Mouse (Mus musculus) G1E-ER4 (cell line): ENCODE measurements around the gene Cox5b. TPM values are rescaled to one million over a fixed set of nuclear protein-coding genes. Genes with fewer than 3 reads are reported as not detected.

ENCODE experiments used
- GATA1 ChIP-seq: IDR thresholded peaks from one replicate; pipeline ENCODE4 v1.8.0; 2012; ENCODE audit warnings: low read length, inconsistent platforms
- polyA plus RNA-seq: library from polyadenylated mRNA; stranded (reverse); fragments of >175 nt; gene quantifications from 2 replicates; pipeline ENCODE4 v1.2.3, GENCODE M21; 2012

Gene Cox5b
- polyA plus RNA-seq: 1,928 and 2,433 TPM in 2 replicates

DNA sequence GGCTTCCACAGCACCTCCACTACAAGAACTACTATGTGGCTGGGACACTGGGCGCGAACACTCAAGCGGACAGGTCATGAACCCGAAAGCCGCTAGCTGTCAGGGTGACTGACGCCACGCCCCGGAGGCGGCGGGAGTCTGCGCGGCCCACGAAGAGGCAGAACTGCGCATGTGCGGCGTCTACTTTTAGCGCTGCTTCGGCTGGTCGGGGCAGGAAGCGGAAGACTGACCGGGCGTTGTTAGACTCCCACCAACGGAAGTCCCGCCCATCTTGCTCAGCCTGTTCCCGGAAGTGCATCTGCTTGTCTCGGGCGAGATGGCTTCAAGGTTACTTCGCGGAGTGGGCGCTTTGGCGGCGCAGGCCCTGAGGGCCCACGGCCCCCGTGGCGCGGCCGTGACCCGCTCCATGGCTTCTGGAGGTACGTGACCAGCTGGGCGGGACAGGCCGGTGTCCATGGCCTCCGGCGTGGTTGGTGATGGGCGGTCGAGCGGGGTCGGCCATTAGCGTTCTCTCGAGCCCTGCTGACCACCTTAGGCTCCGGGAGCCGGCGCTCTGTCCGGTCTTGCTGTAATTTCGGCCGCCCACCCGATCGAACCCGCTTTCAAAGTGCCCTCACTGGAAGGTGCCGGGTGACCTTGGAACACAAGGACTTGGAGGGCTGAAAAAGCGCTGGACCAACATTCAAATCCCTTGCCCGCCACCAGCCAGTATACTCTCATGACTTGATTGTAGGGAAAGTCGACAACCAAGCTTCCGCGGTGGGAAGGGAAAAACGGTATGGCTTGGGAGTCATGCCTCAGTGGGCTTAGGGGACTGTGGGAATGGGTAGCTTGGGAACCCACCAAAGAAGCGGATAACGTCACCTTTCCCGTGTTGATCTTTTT is at the start of gene Cox5b:
Cox5b (plus strand) TSS at position 179 of the 885 bp plus-strand sequence.
- TF ChIP-seq GATA1: no peak

DNA sequence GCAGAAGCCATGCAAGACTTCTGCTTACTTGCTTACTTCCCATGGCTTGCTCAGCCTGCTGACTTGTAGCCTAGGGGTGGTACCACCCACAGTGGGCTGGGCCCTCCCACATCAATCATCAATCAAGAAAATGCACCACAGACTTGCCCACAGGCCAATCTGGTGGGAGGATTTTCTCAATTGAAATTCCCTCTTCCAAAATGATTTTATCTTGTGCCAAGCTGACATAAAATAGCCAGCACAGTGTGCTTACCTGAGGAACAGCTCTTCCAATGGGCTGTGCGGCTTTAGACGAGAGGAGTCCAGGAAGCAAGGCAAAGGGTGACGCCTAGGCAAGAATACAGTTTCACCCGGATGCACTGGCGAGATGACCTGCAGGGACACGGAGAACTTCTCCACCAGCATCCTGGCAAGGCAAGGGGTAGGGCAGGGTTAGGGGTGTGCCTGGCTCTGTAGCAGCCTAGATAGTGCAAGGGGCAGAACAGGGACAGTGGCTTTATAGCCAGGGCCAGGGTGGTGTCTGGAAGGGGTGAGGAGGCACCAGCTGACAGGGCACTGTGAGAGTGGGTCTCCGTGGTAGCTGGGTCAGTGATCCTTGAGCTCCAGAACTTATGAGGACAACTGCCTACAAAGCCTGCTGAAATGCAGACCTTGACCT is 47.2 kb upstream of the Cox5b start:
- TF ChIP-seq GATA1: no peak

DNA sequence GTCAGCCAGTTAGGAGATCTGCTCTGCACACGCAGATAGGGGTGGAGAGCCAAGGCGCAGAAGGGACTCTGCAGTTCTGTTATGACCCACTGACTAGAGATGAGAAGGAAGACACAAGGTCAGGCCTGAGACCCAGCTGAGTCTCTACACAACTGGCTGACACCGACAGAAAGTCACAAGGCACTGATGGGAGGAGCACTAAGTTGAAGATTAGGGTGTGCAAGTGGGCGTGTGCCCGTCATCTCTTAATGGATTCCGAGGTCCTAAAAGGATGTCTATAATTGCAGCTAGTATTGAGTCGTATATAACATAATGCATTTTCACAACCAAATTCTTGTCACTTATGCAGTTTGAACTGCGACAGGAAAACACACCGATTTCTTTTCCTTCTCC is 46.6 kb upstream of the Cox5b start:
- TF ChIP-seq GATA1: no peak

GRCm38 (mm10) chr1:36646285-36646684 is 45.0 kb upstream of the Cox5b start:
- no peak for TF ChIP-seq GATA1

GRCm38 (mm10) chr1:36647631-36648030 is 43.6 kb upstream of the Cox5b start:
- TF ChIP-seq GATA1: no peak

DNA sequence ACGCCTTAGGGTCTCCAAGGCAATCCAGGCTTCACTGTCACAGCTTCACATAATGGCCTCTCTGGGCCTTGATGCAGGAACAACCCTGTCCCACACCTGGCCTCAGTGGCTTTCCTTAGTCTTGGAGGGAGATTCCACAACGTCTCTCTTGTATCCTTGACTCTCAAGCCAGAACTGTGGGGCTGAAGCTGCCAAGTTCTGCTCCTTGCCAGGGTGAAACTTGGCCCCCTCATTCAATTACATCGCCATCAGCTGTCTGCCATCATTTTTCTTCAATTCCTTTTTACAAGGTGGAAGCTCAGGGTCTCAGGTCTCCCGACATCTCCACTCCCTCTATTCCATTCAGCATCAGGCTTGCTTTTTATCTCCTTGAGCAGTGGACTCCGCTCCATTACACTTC is 36.2 kb upstream of the Cox5b start:
- TF ChIP-seq GATA1: no peak

DNA sequence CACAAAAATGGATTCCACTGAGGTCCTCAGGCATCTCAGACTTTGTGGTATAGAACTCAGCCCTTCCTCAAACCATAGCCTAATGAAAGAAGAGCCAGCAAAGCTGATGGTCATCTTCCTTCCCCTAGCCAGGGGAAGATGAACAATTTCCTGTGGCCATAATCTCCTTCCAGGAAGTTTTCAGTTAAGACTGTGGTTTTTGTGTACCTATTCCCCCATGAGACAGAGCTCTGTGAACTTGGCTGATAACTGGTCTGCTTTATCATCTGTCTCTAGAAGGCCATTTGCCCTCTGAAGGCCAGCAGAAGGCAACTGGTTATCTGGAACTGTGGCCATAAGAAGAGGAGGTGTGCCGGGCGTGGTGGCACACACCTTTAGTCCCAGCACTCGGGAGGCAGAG is 35.0 kb upstream of the Cox5b start:
- TF ChIP-seq GATA1: no peak

DNA sequence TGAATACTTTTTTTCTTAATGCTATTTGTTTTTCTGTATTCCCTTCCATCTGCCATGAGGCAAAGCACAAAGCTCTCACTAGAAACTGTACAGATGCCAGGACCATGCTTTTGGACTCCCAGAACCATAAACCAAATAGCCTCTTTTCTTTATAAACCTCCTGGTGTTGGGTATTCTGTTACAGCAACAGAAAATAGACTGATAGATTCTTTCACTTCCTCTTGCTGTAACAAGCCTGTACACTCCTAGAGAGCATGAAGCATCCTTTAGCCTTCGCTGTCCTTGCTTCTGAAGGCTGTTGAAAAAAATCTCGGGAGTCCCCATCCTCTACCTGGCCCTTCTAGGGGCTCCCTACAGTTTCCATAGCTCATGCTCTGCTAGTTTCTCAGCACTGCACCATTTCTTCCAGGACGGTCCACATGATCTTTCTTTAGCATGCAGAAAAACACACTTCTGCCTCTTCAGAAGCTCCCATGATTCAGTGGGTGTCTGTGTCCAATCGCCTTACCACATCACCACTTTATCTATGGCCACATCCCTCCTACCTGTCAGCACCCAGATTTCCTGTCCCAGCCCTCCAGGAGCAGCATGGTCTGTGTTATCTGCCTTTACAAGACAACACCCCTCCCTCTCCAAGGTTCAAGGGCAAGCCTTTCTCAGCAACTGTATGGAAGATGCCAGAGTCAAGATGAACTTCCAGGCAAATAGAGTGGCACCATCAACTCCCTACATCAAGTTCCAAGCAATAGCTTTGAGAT is 33.4 kb upstream of the Cox5b start:
- no peak for TF ChIP-seq GATA1

DNA sequence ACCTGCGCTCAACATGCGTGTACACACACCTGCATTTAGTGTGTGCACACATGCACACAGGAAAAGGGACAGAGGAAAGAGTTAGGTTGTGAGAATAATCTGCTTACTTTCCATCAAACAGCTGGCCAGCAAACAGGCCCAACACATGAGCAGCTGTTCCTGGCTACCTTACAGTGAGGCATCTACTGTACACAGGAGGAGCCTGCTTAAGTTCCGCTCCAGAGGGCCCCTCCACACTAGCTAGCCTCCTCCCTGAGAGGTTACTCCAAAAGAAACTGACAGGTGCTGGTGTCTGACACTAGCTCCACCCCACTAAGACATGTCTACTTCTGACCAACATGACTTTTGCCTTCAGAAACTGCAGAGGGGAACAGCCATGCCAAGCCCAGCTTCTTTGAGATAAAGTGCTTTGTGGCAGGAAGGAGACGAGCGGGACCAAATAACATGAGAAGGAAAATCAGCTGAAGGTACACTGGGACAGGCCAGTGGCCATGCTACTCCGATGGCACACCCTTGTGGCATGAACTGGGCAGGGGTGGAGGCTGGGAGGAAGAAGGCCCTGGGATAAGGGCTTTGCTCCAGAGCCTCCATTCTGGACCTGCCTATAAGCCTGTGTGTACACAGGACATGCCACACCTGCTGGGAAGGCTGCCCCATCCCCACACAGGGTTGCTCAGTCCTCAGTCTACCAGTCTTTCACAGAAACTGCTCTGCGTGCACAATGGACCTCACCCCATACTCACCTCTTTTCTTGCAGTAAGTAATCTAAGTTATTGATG is 32.4 kb upstream of the Cox5b start:
- no peak for TF ChIP-seq GATA1

DNA sequence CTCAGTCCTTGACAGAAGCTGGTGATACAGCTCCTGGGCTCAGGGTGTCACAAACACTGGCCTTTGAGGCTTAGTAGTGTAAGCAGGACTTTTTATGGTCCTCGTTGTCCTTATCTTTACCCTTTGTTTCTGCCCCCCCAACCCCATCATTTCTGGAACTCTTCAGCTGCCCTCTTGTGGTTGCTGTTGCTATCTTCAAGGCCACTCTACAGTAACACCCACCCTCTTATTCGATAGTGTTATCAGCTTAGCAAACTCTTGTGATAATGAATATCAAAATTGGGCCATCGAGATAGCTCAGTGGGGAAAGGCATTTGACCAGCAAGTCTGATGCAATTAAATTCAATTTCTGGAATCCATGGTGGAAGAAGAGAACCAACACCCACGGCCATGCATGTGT is 26.8 kb upstream of the Cox5b start:
- TF ChIP-seq GATA1: no peak

DNA sequence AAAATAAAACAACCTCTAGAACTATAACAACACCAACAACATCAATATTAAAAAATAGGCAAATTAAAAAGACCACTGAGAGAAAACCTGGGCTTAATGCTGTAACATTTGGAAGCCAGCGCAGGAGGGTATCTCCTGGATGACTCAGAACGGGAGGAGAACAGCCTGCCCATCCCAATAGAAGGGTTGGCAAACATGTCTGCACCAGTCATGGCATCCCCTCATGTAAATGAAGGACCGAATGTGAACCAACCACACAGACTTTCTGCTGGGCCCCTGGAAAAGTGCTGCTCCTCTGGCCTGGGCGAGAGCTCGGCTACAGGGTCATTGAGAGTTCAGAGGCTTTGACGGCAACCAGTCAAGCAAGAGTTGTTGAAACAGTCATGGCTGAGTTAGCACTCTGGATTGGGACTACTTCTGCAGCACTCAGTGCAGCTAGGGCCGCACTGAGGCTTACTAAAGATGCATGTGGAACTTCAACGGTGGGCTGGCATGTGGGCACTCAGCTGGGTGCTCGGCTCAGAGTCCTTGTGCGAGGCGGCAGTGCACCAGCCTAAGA is 26.0 kb upstream of the Cox5b start:
- no peak for TF ChIP-seq GATA1

DNA sequence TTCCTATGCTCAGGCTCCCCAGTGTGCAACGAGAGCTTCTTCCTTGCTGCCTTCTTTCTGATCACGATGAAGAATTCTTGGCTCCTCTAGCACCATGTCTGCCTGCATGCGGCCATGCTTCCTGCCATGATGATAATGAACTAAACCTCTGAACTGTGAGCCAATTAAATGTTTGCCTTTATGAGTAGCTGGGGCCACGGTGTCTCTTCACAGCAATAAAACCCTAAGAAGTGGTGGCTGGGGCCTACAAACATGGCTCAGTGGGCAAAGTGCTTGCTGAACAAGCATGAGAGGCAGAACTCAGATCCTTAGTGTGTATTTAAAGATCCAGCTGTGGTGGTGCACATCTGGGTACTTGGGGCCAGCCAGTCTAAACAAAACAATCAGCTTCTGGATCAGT is 25.3 kb upstream of the Cox5b start:
- no peak for TF ChIP-seq GATA1

- no peak for TF ChIP-seq GATA1
These were observed 21.0 kb upstream of the Cox5b start for GRCm38 (mm10) chr1:36670256-36670655.

GRCm38 (mm10) chr1:36671260-36671659 is 20.0 kb upstream of the Cox5b start:
- no peak for TF ChIP-seq GATA1

- TF ChIP-seq GATA1: no peak
These were observed 18.4 kb upstream of the Cox5b start for GRCm38 (mm10) chr1:36672648-36673350.
